Mouse (Mus musculus) kidney, adult 18-20 months (tissue): ENCODE measurements around the gene Ppif.

Source experiments
- DNase-seq: peaks from one replicate; pipeline ENCODE4 v3.0.0; 2021

Gene Ppif

DNA sequence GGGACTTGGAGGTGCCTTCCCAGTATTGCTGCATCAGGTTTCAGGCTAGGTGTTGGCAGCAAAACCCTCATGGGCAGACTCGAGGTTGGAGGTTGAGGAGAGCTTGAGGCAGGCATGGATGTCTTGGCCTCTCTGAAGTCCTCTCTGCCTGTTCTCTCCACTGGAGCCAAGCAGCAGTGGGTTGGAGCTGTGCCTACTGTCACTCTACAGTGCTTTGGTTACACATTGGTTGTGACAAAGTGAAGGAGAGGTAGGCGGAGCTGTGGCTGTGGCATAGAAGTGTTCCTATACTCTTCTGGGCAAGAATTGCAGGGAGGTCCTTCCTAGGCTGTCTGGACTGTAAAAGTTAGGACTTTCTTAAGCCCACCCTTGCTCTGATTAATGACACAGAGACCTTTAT is 2.4 kb downstream of the Ppif start:
- DNase-seq: no peak

DNA sequence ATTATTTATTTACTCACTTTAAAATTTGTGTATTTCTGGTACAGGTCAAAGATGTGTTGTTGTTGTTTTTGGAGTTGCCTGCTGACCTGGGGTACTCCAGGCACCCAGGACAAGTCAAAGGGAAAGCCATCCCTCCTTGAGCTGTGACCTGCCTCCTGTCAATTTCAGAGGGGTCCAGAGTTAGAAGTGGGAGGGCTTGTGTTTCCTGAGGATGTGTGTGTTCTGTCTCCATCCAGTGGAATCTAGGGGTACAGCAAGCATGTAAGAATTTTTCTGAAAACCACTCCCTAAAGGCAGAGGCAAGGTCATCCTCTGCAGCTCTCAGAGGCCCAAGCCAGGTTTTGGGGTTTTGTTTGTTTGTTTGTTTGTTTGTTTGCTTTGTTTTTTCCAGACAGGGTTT is 8.0 kb downstream of the Ppif start:
- no peak for DNase-seq

DNA sequence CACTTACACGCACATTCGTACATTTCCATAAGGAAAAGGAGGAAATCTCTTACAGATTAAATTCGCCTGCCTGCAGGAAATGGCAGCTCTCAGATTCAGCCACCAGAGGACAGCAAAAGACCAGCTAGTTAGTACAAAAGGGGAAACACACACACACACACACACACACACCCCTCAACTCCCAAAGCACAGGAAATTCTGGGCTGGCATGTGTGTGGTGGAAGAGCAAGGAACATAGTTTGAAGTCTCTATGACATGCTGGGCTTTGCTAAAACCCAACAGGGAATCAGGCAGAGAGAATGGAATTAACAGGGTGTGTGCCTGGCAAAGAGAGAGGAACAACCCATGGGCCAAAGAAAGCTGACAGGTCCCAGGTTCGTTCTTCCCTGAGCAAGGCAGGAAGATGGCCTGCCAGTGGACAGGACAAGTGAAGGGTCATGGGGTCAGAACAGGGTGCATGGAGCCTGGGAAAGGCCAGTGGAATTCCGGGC is 13.8 kb downstream of the Ppif start:
- DNase-seq: peak; percentile 55

DNA sequence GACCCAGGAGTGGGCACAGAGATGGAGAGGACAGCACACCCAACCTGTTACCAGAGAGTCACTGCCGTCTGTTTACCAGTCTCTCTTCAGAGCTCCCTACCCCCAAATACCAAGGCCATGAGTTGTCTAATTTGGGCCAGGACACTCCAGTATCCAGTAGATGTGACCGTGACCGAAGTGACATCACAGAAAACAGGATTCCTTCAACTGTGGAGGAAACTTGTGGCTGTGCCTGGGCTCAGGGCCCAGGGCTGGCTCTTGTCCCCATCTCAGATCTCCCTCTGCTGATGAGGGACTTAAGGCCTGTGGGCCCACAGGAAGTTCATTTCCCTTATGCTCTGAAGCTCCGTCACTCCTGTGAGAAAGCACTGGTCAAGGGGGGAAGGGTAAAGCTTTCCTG is 14.5 kb downstream of the Ppif start:
- no peak for DNase-seq

DNA sequence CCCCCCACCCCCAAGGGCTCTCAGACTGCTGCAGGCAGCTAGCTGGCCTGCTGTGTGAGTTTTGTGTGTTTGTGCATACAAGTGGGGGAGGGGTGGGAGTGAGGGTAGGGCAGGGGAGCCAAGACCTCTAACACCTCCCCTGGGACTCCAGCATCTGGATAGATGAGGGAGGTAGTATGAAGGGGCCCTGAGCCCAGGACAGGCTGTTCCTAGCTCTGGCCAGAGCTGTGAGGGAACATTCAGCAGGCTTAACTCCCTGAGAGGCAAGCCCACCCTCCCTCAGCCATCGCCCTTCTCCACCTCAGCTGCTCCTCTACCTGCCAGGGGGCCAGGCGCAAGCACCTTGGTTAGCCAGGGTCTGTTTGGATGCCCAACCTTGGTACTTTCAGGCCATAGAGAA is 15.0 kb downstream of the Ppif start:
- no peak for DNase-seq

DNA sequence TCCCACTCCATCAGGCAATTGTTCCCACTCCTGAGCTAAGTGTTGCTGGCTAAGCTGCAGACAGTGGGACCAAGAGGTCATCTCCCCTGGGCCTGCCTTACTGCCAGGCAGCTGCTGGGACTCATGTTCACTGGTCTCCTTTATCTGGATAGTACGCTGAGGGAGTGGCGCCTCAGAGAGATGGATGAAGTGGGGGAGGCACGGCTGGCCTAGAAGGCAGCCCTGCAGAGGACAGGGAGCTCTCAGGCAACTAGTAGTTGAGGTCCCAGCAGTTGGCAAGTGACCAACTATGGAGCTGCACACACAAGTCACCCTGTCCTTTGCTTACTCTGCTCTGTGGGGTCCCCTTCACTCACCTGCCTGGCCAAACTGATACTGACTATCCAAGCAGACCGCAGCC is 16.1 kb downstream of the Ppif start:
- DNase-seq: no peak

DNA sequence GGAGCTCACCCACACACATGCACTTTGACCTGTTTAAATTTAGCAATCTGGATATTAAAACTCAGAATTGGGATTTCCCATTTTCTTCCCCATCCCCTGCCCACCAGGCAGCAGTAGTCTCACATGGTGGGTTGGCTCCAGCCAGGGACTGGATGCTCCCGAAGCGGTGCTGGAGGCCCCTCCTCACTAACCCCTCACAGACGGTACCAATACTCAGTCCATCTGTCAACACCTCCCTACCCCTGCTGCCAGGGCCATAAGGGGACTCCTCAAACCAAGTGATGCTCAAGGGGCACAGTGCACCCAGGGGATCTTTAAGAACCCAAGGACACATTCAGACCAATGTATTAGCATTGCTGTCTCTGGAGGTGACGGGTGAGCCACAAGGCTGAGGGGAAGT is 16.7 kb downstream of the Ppif start:
- DNase-seq: no peak

DNA sequence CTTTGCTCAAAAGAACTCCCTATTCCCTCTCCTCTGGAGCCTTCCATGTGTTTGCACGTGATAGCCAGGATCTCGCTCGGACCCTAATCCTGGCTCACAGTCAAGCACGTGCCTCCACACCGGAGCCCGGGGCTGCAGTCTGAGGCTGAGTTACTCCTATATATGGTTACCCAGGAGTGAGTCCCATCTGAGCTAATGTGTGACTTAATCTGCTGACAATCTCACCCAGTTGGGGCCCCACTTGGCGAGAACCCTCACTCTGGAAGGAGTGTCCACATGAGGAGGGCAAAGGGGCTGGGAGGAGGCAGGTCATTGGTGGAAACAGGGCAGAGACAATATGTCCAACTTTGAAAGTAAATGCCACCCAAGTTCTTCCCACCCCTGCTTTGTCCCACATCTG is 17.2 kb downstream of the Ppif start:
- no peak for DNase-seq

DNA sequence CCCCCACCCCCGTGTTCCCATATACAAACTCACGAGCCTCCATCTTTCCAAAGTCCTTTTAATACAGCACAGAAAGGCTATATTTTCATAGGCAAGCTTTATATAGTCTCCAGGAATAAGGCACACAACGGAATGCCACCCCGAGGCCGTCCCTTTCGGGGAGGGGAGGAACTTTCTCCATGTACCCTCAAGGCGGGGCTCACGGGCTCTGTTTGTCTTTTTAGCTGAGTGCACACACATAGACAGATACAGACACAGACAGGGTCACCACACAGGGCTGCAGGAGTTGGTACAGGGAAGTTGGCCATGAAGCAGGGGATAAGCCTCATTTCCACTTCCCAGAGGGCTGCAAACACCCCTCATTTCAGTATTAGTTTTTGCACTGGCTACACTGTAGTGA is 17.6 kb downstream of the Ppif start:
- DNase-seq: no peak

DNA sequence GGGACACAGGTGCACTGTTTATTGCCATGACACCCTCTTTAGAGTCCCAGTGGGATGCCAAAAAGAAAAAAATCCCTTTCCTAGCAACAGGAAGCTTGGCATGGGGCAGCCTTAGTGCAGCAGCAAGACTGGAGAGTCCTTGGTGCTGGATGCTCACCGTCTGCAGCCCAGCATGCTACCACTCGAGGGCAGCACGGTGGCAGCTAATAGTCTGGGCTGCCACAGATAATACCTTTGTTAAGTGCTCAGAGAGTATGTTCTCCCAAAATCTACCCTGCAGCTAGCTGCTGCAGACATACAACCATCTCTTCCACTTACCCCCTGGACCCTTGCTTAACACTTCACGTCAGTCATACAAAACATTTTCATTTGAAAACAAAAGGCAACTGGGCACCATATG is 19.5 kb downstream of the Ppif start:
- no peak for DNase-seq

DNA sequence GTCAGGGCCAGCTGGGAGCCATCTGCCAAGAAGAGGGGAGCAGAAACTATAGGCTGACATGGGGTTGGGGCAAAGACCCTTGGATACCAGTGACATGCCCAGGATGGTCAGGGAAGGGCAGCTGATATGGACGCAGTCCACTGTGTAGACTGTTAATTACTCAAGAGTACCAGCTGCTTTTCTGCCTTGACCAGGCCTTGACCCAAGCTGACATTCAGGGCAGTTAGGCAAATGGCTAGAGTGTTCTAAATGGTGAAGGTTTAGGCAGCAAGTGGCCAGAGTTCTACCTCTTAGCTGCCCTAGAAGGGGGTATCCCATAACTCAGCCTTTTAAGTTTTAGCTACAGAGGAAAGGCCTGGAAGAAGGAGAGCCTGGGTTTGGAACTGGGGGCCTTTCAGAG is 22.6 kb downstream of the Ppif start:
- no peak for DNase-seq

DNA sequence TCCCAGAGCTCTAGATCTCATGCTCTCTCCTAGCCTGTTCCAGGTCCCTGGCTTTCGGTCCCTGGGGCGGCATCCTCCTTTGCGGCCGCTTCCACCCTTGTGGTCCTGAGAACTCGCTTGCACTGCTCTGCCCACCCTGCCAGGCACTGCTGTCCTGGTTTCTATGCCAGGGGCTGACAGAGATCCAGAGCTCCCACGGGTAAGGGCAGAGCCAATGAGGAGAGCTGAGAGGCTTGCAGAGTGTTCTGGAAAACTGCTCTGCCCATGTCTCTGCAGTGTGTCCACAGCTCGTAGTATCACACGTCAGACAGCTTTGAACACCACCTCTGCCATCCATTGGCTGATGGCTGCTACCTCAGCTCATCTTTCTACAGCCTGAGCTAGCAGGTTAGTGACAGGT is 23.8 kb downstream of the Ppif start:
- no peak for DNase-seq

DNA sequence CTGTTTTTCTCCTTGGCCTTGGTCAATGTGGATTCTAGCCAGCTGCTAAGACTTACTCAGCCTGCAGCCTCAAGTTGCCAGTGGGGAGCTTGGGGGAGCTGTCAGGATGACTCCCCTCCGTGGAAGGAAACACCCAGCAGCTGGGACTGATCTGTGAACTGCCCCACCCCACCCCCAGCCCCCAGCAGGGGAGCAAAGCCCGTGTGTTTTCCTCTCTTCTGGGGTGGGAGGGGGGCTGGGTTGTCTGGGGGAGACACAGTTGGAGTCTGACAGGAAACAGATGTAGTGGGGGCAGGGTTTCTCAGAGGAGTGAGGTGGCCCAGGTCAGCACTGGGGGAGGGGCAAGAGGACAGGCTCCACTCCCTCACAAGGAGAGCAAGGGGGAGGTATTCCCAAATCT is 24.5 kb downstream of the Ppif start:
- DNase-seq: no peak

DNA sequence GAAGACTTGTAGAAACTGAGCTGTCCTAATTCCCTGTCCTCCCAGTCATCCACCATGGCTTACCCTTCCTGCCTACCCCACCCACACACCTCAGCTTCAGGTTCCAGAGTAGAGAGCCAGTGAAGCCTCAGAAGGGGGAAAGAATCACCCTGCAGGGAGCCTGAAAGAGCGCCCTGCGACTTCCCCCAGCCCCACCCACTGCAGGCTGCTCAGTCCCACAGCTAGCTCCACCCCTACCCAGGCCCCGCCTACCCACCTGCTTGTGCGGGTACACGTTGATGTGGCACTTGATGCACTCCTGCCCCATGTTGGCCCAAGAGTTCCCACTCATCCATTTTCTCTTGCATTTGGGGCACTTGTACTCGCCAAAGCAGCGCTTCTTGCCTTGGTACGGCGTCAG is 25.4 kb downstream of the Ppif start:
- DNase-seq: no peak

DNA sequence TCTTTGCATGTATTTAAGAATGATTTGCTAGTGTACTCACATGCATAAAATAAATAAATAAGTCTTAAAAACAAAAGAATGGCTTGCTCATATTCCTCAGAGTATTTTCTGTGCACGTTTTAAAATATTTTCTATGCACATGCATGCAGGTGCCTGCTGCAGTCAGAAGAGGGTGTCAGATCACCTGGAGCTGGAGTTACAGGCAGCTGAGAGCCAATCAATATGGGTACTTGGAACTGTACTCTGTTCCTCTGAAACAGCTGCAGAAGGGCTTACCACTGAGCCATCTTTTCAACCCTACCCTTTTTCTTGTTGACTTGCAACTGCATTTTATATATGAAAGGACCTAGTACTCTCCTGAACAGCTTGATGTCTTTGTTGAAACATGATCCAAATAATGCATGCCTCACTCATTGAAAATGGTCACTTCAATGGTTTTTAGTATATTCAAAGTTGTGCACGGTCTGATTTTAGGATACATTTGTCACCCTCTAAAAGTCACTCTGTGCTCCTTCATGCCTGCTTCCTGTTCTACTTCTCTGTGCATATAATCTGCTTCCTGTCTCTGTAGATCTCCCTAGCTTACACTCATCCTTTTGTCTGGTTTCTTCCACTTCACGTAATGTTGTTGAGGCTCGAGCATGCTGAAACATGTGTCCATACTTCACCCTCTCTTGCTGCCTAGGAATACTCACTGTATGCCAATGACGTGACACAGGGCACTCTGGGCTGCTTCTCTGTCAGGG is 27.2 kb downstream of the Ppif start:
- no peak for DNase-seq

DNA sequence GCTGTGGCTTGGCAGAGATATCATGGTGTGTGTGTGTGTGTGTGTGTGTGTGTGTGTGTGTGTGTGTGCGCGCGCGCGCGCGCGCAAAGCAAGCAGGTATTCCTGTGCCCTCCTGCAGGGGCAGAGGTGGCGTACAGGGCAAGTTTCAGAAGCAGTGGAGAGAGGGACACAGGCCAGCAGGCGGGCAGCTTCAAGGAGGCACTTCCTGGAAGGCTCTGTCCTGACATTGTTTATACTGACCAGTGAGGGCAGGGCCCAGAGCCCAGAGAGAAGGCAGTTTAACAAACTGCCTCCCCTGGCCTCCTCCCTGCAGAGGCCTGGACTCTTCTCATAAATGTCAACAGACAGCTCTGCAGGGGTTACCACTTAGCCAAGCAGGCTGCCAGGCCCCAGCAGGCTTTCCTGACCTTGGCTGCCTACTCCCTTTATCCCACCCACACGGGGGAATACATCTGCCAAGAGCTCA is 31.1 kb downstream of the Ppif start:
- peak; percentile 56 for DNase-seq

DNA sequence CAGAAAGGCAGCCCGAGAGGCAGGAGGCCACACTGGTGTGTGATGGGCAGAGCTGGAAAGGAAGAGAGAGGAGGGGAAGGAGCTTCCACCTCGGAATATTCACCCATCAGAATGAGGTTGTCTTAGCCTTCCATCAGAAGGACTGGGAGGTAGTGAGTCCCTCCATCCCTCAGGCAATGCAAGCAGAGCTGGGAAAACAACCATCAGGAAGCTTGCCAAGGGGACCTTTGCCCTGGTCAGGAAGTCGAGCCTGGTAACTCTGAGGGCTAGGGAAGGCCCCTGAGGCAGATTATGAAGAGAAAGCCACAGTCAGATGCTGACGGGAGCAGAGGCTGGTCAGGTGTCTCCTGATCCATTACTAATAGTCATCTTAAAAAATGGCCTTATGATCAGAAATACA is 31.7 kb downstream of the Ppif start:
- peak; percentile 43 for DNase-seq

DNA sequence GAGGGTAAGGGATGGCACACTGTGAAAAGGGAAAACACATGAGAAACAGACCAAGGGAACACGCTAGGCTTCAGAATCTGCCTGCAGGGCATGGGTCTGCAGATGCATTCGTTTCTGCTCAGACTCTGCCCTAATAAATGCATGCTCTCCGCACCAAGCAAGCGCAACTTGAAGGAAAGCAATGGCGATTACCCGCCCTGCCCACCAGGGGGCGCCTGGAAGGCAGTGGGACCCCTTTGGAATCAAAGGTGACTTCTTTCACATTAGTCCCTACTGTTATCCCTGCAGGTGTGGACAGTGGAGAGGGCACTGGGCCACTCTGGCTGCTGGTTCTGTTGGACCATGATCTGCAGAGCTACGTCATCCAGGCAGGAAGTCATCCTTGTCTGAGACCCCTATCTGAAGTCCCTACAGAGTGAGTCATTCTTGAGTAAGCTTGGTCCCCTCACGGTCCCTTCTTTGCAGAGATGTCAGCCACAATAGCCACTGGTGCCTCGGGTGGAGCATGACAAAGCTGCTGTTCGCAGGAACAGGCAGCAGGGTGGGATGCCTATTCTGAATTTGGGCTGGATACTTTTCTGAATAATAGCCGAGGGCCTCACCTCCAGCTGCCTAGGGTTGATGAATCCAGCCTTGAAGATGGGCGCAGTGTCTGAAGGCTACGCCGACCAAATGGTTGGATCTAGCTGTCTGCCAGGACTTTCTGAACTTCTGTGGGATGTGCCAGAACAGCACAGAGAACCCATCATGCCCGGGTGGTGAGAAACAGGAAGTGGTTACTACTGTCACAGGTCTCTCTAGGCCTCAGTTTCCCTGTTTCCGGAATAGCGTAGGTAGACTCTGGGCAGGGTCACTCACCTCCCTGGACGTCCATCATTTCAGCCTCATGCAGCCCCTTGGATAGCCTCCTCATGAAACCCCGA is 32.5 kb downstream of the Ppif start:
- peak; percentile 52 for DNase-seq

DNA sequence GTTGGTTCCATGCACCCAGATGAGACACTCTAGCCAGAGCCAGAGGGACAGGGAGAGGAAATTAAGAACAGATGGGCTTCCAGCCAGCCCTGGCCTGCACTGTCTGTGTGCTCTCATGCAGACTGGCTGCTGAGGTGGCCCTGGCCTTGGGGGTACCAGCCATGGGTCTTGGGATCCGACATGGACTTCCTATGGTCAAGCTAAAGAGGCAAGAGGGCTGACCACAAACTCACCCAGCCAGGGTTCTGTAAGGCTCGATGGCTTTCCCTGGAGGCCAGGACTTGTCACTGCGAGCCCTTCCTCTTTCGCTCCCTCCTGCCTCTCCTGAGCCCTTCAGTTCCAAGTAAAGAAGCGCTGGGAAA is 33.2 kb downstream of the Ppif start:
- no peak for DNase-seq

DNA sequence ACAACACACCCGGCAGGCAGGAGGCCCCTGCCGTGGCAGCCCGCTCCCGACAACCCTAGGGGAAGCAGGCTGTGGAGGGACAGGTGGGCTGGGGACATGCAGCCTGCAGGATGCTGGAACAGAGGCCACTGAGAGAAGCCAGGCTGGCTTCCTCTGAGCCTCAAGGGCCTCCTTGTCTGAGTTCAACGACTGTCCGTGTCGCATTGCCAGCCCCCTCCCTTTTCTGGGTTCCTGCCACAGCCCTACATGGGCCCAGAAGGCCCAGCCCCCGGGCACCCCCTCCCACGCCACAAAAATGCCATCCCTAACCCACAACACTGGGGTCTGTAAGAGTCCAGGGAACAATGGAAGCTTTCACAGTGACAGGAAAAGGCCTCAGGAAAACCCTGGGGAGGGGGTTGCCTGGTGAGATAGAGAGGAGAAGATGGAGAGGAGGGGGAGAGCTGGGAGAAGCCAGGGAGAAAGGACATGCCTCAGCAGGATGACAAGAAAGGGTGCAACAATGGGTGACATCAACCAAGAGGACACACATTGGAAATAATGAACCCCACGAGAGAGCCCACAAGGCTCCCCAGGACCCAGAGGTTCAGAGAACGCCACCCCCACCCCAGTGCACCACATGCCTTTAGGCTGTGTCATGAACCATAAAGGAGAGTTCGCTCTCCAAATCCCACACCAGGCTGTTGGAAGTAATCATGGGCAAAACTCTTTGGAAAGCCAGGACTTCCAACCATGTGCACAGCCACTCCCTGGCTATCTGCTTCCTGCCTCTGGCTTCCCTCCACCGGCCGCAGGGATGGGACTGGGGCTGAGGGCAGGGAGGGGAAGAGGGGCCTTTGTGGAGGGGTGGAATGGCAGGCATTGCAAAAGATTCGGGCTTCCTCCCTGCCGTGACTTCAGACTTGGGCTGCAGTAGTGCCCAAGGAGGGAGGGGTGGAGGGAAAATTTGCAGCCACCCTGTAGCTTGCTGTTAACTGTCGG is 41.1 kb downstream of the Ppif start:
- DNase-seq: no peak

DNA sequence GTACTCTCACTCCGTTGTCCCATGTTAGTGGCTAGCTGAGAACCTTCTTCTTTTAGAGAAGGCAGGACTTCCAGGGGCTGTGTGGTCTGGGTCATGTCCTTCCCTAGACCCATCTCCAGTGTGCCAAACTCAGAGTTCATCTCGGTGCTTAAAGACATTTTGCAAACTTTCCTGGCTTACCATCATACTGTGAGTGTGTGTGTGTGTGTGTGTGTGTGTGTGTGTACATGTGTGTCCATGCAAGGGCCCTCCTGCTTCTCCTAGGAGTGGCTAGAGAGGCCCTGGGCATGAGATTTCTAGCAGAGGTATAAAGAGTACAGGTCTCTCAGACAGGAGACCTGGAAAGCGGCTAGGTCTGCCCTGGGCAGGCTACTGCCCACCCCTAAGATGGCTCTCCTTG is 42.2 kb downstream of the Ppif start:
- no peak for DNase-seq

DNA sequence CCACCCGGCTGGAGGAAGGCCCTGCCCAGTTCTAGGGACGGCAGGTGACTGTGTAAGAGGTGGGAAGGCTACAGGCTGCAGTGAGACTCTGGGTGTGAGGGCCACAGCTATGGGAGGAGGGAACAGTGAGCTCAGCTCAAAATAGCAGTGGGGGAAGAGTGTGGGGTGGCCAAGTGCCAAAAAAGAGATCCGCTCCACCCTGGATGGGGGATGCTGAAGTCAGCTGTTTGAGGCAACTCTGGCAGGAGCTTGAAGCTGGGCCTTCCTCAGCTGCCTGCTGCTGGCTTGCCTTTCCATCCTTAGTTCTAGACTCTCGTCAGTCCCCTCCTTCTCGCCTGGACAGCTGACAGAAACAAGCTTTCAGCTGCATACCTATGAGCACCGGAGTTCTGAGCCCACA is 42.6 kb downstream of the Ppif start:
- DNase-seq: peak; percentile 34

DNA sequence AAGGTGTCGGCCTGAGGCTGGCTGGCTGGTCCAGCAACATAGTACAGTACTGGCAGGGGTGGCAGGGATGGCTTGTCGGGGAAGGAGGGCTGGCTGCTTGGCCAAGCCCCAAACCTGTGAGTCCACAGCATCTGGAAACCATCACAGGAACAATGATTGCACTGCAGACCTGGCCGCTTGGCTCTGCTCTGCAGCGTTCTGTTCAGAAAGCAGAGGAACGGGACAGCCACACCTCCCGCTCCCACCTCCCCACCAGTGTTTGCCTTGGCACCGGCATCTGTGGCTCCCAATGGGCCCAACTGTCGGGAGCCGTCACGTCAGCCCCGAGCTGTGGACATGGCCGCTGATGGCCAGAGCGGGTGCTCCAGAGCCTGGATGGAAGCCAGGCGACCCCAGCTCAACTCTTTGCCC is 44.6 kb downstream of the Ppif start:
- no peak for DNase-seq
